Mouse (Mus musculus) testis, adult 2 months (tissue): ENCODE data around the gene Clic4. TPM values are rescaled to one million over a fixed set of nuclear protein-coding genes. Genes with fewer than 3 reads are reported as not detected.

Source experiments
- H3K27ac ChIP-seq: fragments of 200-500 bp; 2 replicates; pipeline ENCODE4 v1.5.1; 2012; ENCODE audit warnings: low read depth, low read length; ENCODE audit not compliant: control insufficient read depth, insufficient read depth
- H3K27me3 ChIP-seq: fragments of 200-500 bp; 2 replicates; pipeline ENCODE4 v1.6.1; 2012; ENCODE audit warnings: mild to moderate bottlenecking, low read length, moderate library complexity; ENCODE audit not compliant: control insufficient read depth, insufficient read depth
- H3K36me3 ChIP-seq: fragments of 200-500 bp; 2 replicates; pipeline ENCODE4 v1.6.1; 2012; ENCODE audit warnings: mild to moderate bottlenecking, low read length; ENCODE audit not compliant: control insufficient read depth, insufficient read depth
- H3K4me1 ChIP-seq: fragments of 200-500 bp; 2 replicates; pipeline ENCODE4 v1.6.1; 2012; ENCODE audit warnings: low read length; ENCODE audit not compliant: control insufficient read depth, insufficient read depth
- H3K4me3 ChIP-seq: fragments of 200-500 bp; 2 replicates; pipeline ENCODE4 v1.5.1; 2012; ENCODE audit warnings: low read depth, mild to moderate bottlenecking, low read length, moderate library complexity, mixed read lengths; ENCODE audit not compliant: control insufficient read depth
- CTCF ChIP-seq: fragments of 200-500 bp; IDR thresholded peaks from 2 replicates; pipeline ENCODE4 v1.5.1; 2012; ENCODE audit warnings: low read depth, mild to moderate bottlenecking, inconsistent platforms, low read length, moderate library complexity; ENCODE audit not compliant: control insufficient read depth, insufficient read depth, insufficient replicate concordance
- POLR2A ChIP-seq: fragments of 200-500 bp; IDR thresholded peaks from 2 replicates; pipeline ENCODE4 v1.6.1; 2012; ENCODE audit warnings: low read depth, mild to moderate bottlenecking, inconsistent platforms, low read length, moderate library complexity; ENCODE audit not compliant: control insufficient read depth
- polyA plus RNA-seq: library from polyadenylated mRNA; depleted of rRNA; stranded (reverse); fragments of >200 nt; gene quantifications from 2 replicates; pipeline ENCODE4 v1.2.3, GENCODE M21; 2012

The Clic4 gene
- polyA plus RNA-seq, 1 experiment, result 21.0 TPM

DNA sequence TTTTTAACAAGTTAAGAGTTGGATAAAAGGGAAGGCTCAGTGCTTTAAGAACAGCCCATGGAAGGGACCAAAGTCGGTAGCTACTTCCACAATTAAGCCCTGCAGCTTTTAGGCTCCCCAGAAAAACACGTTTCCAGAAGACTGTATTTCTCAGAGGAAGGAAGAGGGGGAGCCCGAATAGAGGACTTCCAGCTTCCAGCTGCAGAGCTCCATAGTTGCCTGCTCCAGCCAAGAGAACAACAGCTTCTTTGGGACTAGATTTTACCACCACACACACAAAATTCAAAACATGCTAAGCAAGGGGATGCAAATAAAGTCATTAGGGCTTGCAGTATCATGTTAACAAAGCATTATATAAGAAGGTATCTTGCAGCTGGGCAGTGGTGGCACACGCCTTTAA, 42.7 kb downstream of the Clic4 start:
- Histone ChIP-seq H3K36me3 (no peaks in the 10 kb centered on the region), H3K4me1 (no peaks in the 10 kb centered on the region), H3K27ac (no peak overlapping the region), H3K4me3 (no peak overlapping the region), H3K27me3 (no peaks in the 10 kb centered on the region)
- TF ChIP-seq CTCF (no peak), POLR2A (no peak)

- Histone ChIP-seq H3K27ac (no peak overlapping the region), H3K4me3 (no peak overlapping the region), H3K4me1 (no peaks in the 10 kb centered on the region), H3K27me3 (no peaks in the 10 kb centered on the region), H3K36me3 (no peaks in the 10 kb centered on the region)
- TF ChIP-seq CTCF, result no peak
- no peak for TF ChIP-seq POLR2A
Observed at GRCm38 (mm10) chr4:135228136-135228535, 44.5 kb downstream of the Clic4 start.

DNA sequence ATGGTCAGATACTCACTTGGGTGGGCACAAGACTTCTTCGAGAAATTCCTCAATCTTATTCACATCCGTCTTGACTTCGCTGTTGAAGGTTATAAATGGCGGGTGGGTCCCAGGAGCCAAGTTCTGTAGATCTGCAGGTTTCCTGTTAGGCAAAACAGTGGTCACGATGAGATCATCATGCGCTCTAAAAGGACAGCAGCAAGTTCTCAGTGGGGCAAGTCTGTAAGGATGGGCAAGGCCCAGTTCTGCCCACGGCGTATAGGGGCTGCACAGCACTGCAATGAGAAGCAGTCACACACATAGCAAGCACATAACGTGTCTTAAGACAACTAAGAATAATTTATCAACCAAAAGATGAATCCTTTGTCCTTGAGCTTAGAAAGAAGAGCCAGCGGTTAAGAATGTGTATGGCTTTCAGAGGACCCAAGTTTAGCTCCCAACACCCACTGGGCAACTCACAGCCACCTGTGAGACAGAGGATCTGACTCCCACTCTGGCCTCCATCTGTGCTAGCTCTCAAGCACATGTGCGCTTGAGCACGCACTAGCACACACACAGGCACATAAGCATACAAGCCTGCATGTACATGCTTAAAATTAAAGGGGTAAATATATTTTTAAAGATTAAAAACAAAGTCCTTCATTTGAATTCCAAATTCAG, 46.5 kb downstream of the Clic4 start:
- no peak overlapping the region for H3K27ac ChIP-seq
- no peak overlapping the region for H3K4me3 ChIP-seq
- H3K4me1 ChIP-seq, result no peaks in the 10 kb centered on the region
- H3K36me3 ChIP-seq, result peaks cover 2% of the 10 kb centered on the region; the same call in 1 of the 2 replicates
- TF ChIP-seq CTCF (no peak), POLR2A (no peak)
- no peaks in the 10 kb centered on the region for H3K27me3 ChIP-seq

GRCm38 (mm10) chr4:135223808-135224207, 48.8 kb downstream of the Clic4 start:
- no peak overlapping the region for H3K27ac ChIP-seq
- H3K27me3 ChIP-seq, result no peaks in the 10 kb centered on the region
- no peak overlapping the region for H3K4me3 ChIP-seq
- H3K36me3 ChIP-seq, result peaks cover 2% of the 10 kb centered on the region; the same call in 1 of the 2 replicates
- no peaks in the 10 kb centered on the region for H3K4me1 ChIP-seq
- TF ChIP-seq POLR2A (no peak), CTCF (no peak)

GRCm38 (mm10) chr4:135221632-135222407, 50.8 kb downstream of the Clic4 start:
- no peak overlapping the region for H3K27ac ChIP-seq
- H3K4me3 ChIP-seq, result no peak overlapping the region
- H3K27me3 ChIP-seq, result no peaks in the 10 kb centered on the region
- H3K36me3 ChIP-seq, result peaks cover 3% of the 10 kb centered on the region
- H3K4me1 ChIP-seq, result no peaks in the 10 kb centered on the region
- TF ChIP-seq POLR2A (no peak), CTCF (no peak)

GRCm38 (mm10) chr4:135220641-135221040, 52.0 kb downstream of the Clic4 start:
- H3K4me1 ChIP-seq, result no peaks in the 10 kb centered on the region
- no peak for TF ChIP-seq CTCF
- TF ChIP-seq POLR2A, result no peak
- no peaks in the 10 kb centered on the region for H3K27me3 ChIP-seq
- no peak overlapping the region for H3K27ac ChIP-seq
- peaks cover 3% of the 10 kb centered on the region for H3K36me3 ChIP-seq
- H3K4me3 ChIP-seq, result no peak overlapping the region

DNA sequence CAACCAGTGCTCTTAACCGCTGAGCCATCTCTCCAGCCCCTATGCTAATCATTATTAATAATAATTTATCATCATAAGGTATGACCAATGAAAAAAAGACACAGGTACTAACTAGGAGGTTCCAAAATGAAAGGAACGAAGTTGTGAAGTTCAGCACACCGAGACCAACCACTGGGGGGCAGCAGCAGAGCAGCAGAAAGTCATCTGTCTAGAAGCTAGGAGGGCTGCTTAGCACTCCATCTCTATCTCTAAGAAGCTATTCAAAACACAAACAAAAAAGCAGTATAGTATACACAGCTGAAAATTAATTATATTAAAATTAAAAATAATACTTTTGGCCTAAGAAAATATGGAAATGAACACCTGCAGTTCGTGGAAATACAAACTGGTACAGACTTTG, 53.0 kb downstream of the Clic4 start:
- H3K4me3 ChIP-seq, result no peak overlapping the region
- no peaks in the 10 kb centered on the region for H3K4me1 ChIP-seq
- H3K36me3 ChIP-seq, result peaks cover 3% of the 10 kb centered on the region
- TF ChIP-seq POLR2A, result no peak
- peak; percentile 66; the same call in 1 of the 2 replicates for TF ChIP-seq CTCF
- no peaks in the 10 kb centered on the region for H3K27me3 ChIP-seq
- no peak overlapping the region for H3K27ac ChIP-seq
